Mouse (Mus musculus) forebrain, embryonic 13.5 days (tissue): ENCODE results near the gene Gm10153. TPM values are rescaled to one million over a fixed set of nuclear protein-coding genes. Genes with fewer than 3 reads are reported as not detected.
"Not testable (repeated sequence)": the region's sequence is repeated elsewhere in the genome, so short reads cannot be mapped to it uniquely, and the experiment has no call there.

Experiments
- ATAC-seq: fragments of 200-750 bp; cut with Nextera tagmentation; 2 replicates; pipeline ENCODE4 v1.8.0; 2017
- H3K27ac ChIP-seq: fragments of 300-500 bp; sonication (generic); 2 replicates; pipeline ENCODE4 v1.5.1; 2015; ENCODE audit warnings: inconsistent platforms, mild to moderate bottlenecking, moderate library complexity
- H3K27me3 ChIP-seq: fragments of 300-500 bp; sonication (generic); 2 replicates; pipeline ENCODE4 v1.6.1; 2015; ENCODE audit warnings: mild to moderate bottlenecking, inconsistent platforms
- H3K36me3 ChIP-seq: fragments of 300-500 bp; sonication (generic); 2 replicates; pipeline ENCODE4 v1.6.1; 2015; ENCODE audit warnings: mild to moderate bottlenecking, inconsistent platforms; ENCODE audit not compliant: poor library complexity, severe bottlenecking
- H3K4me1 ChIP-seq: fragments of 300-500 bp; sonication (generic); 2 replicates; pipeline ENCODE4 v1.6.1; 2015; ENCODE audit warnings: inconsistent platforms
- H3K4me2 ChIP-seq: fragments of 300-500 bp; sonication (generic); 2 replicates; pipeline ENCODE4 v1.6.1; 2015; ENCODE audit warnings: inconsistent platforms, mild to moderate bottlenecking, moderate library complexity
- H3K4me3 ChIP-seq: fragments of 300-500 bp; sonication (generic); 2 replicates; pipeline ENCODE4 v1.5.1; 2015; ENCODE audit warnings: mild to moderate bottlenecking, inconsistent platforms
- H3K9ac ChIP-seq: fragments of 300-500 bp; sonication (generic); 2 replicates; pipeline ENCODE4 v1.6.1; 2015; ENCODE audit warnings: mild to moderate bottlenecking, inconsistent platforms
- H3K9me3 ChIP-seq: fragments of 300-500 bp; sonication (generic); replicated peaks from 2 replicates; pipeline ENCODE4 v1.6.1; 2016; ENCODE audit warnings: inconsistent platforms
- WGBS: fragments of 180-500 bp; shearing (Covaris S2); methylation state at CpG from one replicate; pipeline ENCODE4 v1.1.7; 2015; 5-methylcytosine and 5-hydroxymethylcytosine counted together
- polyA plus RNA-seq: library from polyadenylated mRNA; unstranded; fragments of >200 nt; fragmentation: Nextera tagmentation; extraction: Ambion mirVana; gene quantifications from 2 replicates; pipeline ENCODE4 v1.2.1, GENCODE M21; 2015

The Gm10153 gene
- not detected in 2 replicates for polyA plus RNA-seq

DNA sequence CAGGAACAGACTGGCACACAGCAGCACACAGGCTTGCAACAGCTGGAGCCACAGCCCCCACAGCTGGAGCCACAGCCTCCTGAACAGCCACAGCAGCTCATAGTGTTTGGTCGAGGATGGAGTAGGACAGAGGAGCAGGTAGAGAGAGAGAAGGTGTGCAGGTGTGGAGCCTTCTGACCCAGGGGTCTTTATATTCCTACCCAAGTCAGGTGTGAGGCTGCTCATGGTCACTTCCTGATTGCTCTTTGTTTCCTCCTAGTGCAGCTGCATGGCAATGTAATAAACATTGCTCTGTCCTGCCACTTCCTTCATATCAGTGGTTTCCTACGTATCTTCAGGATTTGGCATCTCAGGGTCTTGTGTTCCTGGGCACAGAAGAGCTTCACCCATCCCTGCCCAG, at the start of gene Gm10153:
Gene Gm10153 (minus strand): TSS at position 101 of the 400 bp plus-strand sequence.
- no peak for ATAC-seq
- H3K4me2 ChIP-seq = no peak within 1 kb of the TSS
- no peak within 1 kb of the TSS for H3K27ac ChIP-seq
- no peak within 1 kb of the TSS for H3K9ac ChIP-seq
- WGBS = 61% methylated on average over 2 of the region's 2 CpGs
- H3K9me3 ChIP-seq = no peaks in the 10 kb centered on the region
- H3K4me1 ChIP-seq = no peaks in the 10 kb centered on the region
- peaks cover 8% of the 10 kb centered on the region; the same call in 1 of the 2 replicates for H3K27me3 ChIP-seq
- H3K4me3 ChIP-seq = no peak within 1 kb of the TSS
- H3K36me3 ChIP-seq = no peaks in the 10 kb centered on the region

DNA sequence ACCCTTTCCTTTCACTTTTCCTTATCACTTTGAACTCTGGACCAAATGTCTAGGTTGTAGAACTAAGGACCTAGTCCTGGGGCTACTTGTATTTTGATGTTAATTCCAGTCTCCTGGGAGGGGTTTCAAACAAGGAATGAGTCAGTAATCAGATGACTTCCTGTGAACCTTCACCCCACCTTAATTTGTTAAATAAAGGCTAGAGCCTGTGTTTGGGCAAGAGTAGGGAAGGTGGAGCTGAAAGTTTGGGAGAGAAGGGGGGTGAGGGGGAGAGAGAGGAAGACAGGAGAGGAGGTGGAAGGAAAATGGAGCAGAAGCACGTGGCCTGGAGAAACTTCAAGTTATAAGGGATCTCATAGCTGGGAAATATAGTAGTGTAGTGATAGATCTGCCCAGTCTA, 41.4 kb upstream of the Gm10153 start:
- H3K9ac ChIP-seq = no peak overlapping the region
- H3K4me2 ChIP-seq = no peak overlapping the region
- no peak overlapping the region for H3K27ac ChIP-seq
- H3K4me1 ChIP-seq = no peaks in the 10 kb centered on the region
- WGBS = 17% methylated on average over 1 of the region's 1 CpGs
- ATAC-seq = no peak
- H3K36me3 ChIP-seq = no peaks in the 10 kb centered on the region
- H3K9me3 ChIP-seq = peaks cover 13% of the 10 kb centered on the region; the same call in 1 of the 2 replicates
- H3K4me3 ChIP-seq = no peak overlapping the region
- H3K27me3 ChIP-seq = no peaks in the 10 kb centered on the region

DNA sequence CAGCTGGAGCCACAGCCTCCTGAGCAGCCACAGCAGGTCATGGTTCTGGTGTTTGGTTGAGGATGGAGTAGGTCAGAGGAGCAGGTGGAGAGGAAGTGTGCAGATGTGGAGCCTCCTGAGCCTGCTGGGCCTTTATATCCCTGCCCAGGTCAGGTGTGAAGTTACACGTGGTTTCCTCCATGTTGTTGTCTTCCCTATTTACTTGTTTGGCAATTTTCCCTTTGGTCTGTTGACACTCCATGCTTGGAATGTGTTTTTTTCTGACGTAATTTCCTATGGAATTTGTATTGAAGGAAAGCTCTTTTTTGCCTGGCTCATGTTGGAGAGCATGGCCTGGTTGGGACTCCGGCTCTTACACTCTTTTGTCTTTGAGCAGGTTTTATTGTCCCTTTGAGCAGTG, 39.7 kb upstream of the Gm10153 start, which contains the start of gene Krtap5-5:
Gene Krtap5-5 (minus strand): TSS at position 101 of the 400 bp plus-strand sequence.
- not testable (repeated sequence) for H3K9ac ChIP-seq, H3K27ac ChIP-seq, H3K36me3 ChIP-seq, ATAC-seq, H3K4me2 ChIP-seq, H3K9me3 ChIP-seq, H3K4me3 ChIP-seq, H3K27me3 ChIP-seq, H3K4me1 ChIP-seq
- WGBS = 53% methylated on average over 3 of the region's 3 CpGs

DNA sequence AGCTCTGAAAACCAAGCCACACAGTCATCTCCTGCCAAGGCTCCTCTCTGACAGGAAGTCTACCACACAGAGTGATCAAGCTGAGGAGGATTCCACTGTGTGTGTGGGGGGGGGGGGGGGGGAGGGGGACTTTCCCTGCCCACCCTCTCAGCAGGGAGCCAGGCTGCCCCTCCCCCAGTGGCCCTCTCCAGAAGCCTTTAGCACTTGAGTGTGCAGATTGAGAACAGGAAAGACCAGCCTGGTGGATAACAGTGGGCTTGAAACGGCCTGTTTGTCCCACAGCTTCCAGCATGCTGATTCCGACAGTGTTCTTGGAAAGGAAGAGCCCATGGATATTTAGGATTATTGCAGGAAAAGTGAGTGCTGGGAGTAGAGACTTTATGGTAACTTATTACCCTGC, 34.3 kb upstream of the Gm10153 start:
- Histone ChIP-seq H3K27me3 (no peaks in the 10 kb centered on the region), H3K36me3 (no peaks in the 10 kb centered on the region), H3K4me3 (no peak overlapping the region), H3K4me1 (no peaks in the 10 kb centered on the region), H3K9ac (no peak overlapping the region), H3K4me2 (no peak overlapping the region), H3K9me3 (no peaks in the 10 kb centered on the region), H3K27ac (no peak overlapping the region)
- ATAC-seq = no peak
- 57% methylated on average over 2 of the region's 2 CpGs for WGBS

DNA sequence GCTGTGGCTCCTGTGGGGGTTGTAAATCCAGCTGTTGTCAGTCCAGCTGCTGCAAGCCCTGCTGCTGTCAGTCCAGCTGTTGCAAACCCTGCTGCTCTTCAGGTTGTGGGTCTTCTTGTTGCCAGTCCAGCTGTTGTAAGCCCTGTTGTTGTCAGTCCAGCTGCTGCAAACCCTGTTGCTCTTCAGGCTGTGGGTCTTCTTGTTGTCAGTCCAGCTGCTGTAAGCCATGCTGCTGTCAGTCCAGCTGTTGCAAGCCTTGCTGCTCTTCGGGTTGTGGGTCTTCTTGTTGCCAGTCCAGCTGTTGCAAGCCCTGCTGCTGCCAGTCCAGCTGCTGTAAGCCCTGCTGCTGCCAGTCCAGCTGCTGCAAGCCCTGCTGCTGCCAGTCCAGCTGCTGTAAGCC, 21.9 kb upstream of the Gm10153 start:
- not testable (repeated sequence) for H3K36me3 ChIP-seq, H3K27me3 ChIP-seq, H3K27ac ChIP-seq, H3K9ac ChIP-seq, H3K4me2 ChIP-seq, H3K9me3 ChIP-seq, H3K4me1 ChIP-seq, H3K4me3 ChIP-seq, ATAC-seq
- WGBS = 76% methylated on average over 1 of the region's 1 CpGs

DNA sequence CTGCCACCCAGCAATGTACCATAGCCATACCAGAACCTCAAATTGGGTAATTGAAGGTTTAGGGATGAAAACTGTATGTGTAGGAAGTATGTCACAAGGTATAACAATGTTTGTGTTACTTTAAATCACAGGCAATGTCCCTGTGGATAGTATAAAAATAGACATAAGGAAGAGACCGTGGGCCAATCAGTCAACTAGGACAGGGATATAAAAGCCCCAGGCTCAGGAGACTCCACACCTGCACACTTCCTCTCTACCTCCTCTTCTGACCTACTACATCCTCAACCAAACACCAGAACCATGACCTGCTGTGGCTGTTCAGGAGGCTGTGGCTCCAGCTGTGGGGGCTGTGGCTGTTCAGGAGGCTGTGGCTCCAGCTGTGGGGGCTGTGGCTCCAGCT, 21.4 kb upstream of the Gm10153 start, which contains the start of gene Gm7579:
Gene Gm7579 (plus strand): TSS at position 301 of the 400 bp plus-strand sequence.
- Histone ChIP-seq H3K9ac (no peak within 1 kb of the TSS), H3K4me3 (no peak within 1 kb of the TSS), H3K4me1 (no peaks in the 10 kb centered on the region), H3K36me3 (no peaks in the 10 kb centered on the region), H3K27me3 (no peaks in the 10 kb centered on the region), H3K27ac (no peak within 1 kb of the TSS), H3K9me3 (no peaks in the 10 kb centered on the region), H3K4me2 (no peak within 1 kb of the TSS)
- no peak for ATAC-seq
- WGBS = 75% methylated on average over 1 of the region's 1 CpGs

DNA sequence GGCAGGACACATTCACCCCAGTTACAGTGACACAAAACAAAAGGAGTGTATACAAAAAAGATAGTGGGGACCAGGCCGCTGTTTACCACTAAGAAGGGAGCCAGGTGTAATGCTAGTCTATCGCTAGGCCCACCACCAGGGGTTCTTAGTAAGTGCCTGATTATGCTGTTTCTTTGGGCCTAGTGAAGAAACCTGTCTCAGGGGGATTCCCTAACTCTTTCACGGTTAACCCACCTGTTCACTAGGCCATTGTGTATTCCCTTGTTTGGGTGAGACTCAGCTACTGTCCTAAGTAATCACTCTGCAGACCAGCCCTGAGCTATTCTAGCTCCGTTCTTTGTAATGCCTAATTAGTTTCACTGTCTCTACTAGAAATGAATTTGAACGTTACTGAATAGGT, 16.7 kb upstream of the Gm10153 start:
- H3K9me3 ChIP-seq, H3K36me3 ChIP-seq, H3K9ac ChIP-seq, ATAC-seq, H3K27ac ChIP-seq, H3K27me3 ChIP-seq, H3K4me3 ChIP-seq, H3K4me1 ChIP-seq, H3K4me2 ChIP-seq: not testable (repeated sequence)
- WGBS = 71% methylated on average over 5 of the region's 5 CpGs

DNA sequence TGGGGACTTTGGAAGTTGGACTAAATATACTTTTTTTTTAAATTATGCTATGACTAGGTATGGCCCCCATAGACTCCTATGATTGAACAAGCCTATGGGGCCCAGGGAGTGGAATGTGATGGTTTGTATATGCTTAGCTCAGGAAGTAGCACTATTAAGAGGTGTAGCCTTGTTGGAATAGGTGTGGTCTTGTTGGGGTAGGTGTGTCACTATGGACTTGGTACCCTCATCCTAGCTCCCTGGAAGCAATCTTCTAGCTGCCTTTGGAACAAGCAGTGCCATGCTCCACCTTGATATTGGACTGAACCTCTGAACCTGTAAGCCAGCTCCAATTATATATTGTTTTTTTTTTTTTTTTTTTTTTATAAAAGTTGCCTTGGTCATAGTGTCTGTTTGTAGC, 15.3 kb upstream of the Gm10153 start:
- H3K27me3 ChIP-seq = no peaks in the 10 kb centered on the region
- no peaks in the 10 kb centered on the region for H3K9me3 ChIP-seq
- H3K27ac ChIP-seq = no peak overlapping the region
- H3K9ac ChIP-seq = no peak overlapping the region
- no peaks in the 10 kb centered on the region for H3K4me1 ChIP-seq
- H3K4me2 ChIP-seq = no peak overlapping the region
- no peaks in the 10 kb centered on the region for H3K36me3 ChIP-seq
- no peak overlapping the region for H3K4me3 ChIP-seq
- no peak for ATAC-seq

DNA sequence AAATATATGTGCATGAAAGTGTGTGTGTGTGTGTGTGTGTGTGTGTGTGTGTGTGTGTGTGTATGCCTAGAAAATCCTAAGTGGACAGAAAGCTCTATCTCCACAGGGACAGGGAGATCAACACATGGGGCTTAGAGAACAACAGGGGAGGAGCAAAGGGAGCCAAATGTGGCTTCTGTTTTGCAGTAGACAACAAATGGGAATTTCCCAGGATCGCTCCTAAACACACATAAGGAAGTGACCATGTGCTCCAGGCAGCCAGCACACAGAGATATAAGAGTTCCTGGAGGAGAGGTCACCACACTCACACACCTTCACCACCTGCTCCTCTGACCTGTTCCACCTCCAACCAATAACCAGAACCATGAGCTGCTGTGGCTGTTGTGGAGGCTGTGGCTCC, 10.9 kb upstream of the Gm10153 start, which contains the start of gene Krtap5-3:
Gene Krtap5-3 (plus strand): TSS at position 301 of the 400 bp plus-strand sequence.
- no peak within 1 kb of the TSS for H3K27ac ChIP-seq
- no peaks in the 10 kb centered on the region for H3K27me3 ChIP-seq
- H3K4me2 ChIP-seq = no peak within 1 kb of the TSS
- 75% methylated on average over 1 of the region's 1 CpGs for WGBS
- no peaks in the 10 kb centered on the region for H3K9me3 ChIP-seq
- ATAC-seq = no peak
- H3K9ac ChIP-seq = no peak within 1 kb of the TSS
- H3K36me3 ChIP-seq = no peaks in the 10 kb centered on the region
- H3K4me1 ChIP-seq = no peaks in the 10 kb centered on the region
- no peak within 1 kb of the TSS for H3K4me3 ChIP-seq

DNA sequence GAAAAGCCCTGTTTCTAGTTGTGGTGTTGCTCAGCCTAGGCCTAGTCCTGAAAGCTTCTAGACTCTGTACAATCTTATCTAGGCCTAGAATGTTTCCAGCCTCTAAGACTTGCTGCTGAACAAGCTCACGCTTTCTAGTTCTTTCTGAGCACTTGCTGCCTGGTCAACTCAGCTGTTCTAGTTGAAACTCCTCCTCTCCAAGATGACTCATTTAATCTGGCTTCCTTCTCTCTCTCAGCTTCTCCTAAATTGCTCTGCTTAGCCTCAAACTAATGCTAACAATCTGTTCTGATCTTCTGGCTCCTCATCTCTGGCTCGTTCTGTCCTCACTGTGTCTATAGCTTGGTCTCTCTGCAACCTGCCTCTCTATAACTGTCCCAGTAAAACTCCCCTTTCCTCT, 8.6 kb upstream of the Gm10153 start:
- whole genome bisulfite sequencing = 82% methylated on average over 2 of the region's 2 CpGs

DNA sequence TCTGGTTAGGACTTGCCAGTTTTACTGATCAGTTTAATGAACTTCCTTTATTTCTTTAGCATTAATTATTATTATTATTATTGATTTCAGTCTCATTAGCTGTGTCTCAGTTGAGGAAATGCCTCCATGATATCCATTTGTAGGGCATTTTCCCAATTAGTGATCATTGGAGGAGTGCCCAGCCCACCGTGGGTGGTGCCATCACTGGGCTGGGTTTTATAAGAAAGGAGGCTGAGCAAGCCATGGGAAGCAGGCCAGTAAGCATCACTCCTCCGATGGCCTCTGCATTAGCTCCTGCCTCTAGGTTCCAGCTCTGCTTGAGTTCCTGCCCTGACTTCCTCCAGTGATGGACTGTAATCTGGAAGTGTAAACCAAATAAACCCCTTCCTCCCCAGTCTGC, 2.0 kb downstream of the Gm10153 start:
- H3K27me3 ChIP-seq = peaks cover 8% of the 10 kb centered on the region; the same call in 1 of the 2 replicates
- no peak overlapping the region for H3K4me2 ChIP-seq
- H3K9ac ChIP-seq = no peak overlapping the region
- ATAC-seq = no peak
- no peaks in the 10 kb centered on the region for H3K9me3 ChIP-seq
- no peak overlapping the region for H3K27ac ChIP-seq
- no peaks in the 10 kb centered on the region for H3K36me3 ChIP-seq
- H3K4me3 ChIP-seq = no peak overlapping the region
- H3K4me1 ChIP-seq = no peaks in the 10 kb centered on the region
- WGBS = 52% methylated on average over 2 of the region's 2 CpGs

More for the DNA sequence above, 8.6 kb upstream of the Gm10153 start:
- Histone ChIP-seq H3K36me3 (no peaks in the 10 kb centered on the region), H3K9me3 (no peaks in the 10 kb centered on the region), H3K9ac (no peak overlapping the region), H3K4me3 (no peak overlapping the region), H3K27ac (no peak overlapping the region), H3K4me1 (no peaks in the 10 kb centered on the region), H3K27me3 (no peaks in the 10 kb centered on the region), H3K4me2 (no peak overlapping the region)
- ATAC-seq = no peak

DNA sequence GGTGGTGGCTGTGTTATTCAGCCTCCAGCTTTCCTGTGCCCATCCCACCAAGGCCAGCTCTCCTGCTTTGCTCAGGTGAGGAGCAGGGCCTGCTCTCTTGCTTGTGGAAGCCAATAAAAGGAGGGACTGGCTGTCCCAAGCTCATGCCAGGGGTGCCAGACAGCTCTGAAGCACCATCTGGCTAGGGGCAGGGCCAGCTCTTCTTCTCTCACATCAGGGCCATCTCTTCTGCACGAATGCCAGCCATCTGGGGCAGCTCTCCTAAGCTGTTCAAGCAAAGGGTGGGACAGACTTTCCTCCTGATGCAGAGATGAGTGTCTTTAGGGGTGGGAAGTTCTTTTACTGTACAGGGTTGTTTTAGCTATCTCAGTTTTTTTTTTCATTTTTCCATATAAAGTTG, 9.2 kb downstream of the Gm10153 start:
- Histone ChIP-seq H3K27me3 (no peaks in the 10 kb centered on the region), H3K9me3 (no peaks in the 10 kb centered on the region), H3K36me3 (no peaks in the 10 kb centered on the region), H3K9ac (no peak overlapping the region), H3K27ac (no peak overlapping the region), H3K4me1 (no peaks in the 10 kb centered on the region), H3K4me2 (no peak overlapping the region), H3K4me3 (no peak overlapping the region)
- ATAC-seq = no peak
- 43% methylated on average over 1 of the region's 1 CpGs for WGBS

DNA sequence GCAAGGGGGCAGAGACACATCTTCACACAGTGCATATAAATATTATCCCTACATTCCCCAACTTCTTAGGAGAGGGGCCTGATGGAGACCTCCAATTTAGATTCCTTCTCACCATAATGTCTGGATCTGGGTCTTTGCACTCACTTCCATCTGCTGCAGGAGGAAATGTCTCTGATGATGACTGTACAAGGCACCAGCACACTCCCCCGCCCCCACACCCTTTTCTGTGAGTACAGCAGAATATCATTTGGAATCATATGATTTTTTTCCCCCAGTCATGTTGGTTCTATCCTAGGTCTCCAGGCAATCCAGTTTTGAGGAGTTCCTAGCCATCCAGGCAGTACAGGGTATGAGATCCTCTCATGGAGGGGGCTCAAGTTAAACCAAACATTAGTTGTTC, 11.5 kb downstream of the Gm10153 start:
- no peak overlapping the region for H3K9ac ChIP-seq
- no peaks in the 10 kb centered on the region for H3K9me3 ChIP-seq

More for the DNA sequence above, 11.5 kb downstream of the Gm10153 start:
- Histone ChIP-seq H3K4me2 (no peak overlapping the region), H3K27me3 (no peaks in the 10 kb centered on the region), H3K27ac (no peak overlapping the region), H3K4me3 (no peak overlapping the region), H3K4me1 (no peaks in the 10 kb centered on the region), H3K36me3 (no peaks in the 10 kb centered on the region)
- 80% methylated on average over 1 of the region's 1 CpGs for WGBS
- ATAC-seq = no peak
